Mouse (Mus musculus): ENCODE results near the gene Pfkfb4. TPM values are rescaled to one million over a fixed set of nuclear protein-coding genes. Genes with fewer than 3 reads are reported as not detected.

The Pfkfb4 gene
- total RNA-seq, 2 experiments from 2014 or later = 14.6 to 17.2 TPM

GRCm38 (mm10) chr9:108992620-108993361, 1.2 kb downstream of the Pfkfb4 start:
- no peak for DNase-seq (ENCODE audit: low spot score in 2 of 2)

GRCm38 (mm10) chr9:108996411-108996810, 4.8 kb downstream of the Pfkfb4 start:
- no peak for DNase-seq (ENCODE audit: low spot score in 2 of 2)

- no peak for DNase-seq (ENCODE audit: low spot score in 2 of 2)
Observed at GRCm38 (mm10) chr9:108998287-108999166, 6.9 kb downstream of the Pfkfb4 start.

GRCm38 (mm10) chr9:108999167-108999526, 7.6 kb downstream of the Pfkfb4 start:
- no peak for DNase-seq (ENCODE audit: low spot score in 2 of 2)

- peak; percentile 62 to 67 for DNase-seq (ENCODE audit: low spot score in 2 of 2)
Observed at GRCm38 (mm10) chr9:109000726-109001125, 9.1 kb downstream of the Pfkfb4 start.

- DNase-seq (ENCODE audit: low spot score in 2 of 2) = peak in 1 of 2 experiments; percentile 63
Observed at GRCm38 (mm10) chr9:109003201-109003600, 11.6 kb downstream of the Pfkfb4 start.

GRCm38 (mm10) chr9:109007025-109007780, 15.6 kb downstream of the Pfkfb4 start:
- no peak for DNase-seq (ENCODE audit: low spot score in 2 of 2)

GRCm38 (mm10) chr9:109008081-109008480, 16.5 kb downstream of the Pfkfb4 start:
- no peak for DNase-seq (ENCODE audit: low spot score in 2 of 2)

- DNase-seq (ENCODE audit: low spot score in 2 of 2) = peak; percentile 54 to 66
Observed at GRCm38 (mm10) chr9:109008994-109009635, 17.5 kb downstream of the Pfkfb4 start.

GRCm38 (mm10) chr9:109009636-109010315, 18.2 kb downstream of the Pfkfb4 start:
- peak; percentile 60 to 62 for DNase-seq (ENCODE audit: low spot score in 2 of 2)

- no peak for DNase-seq (ENCODE audit: low spot score in 2 of 2)
Observed at GRCm38 (mm10) chr9:109010316-109010690, 18.7 kb downstream of the Pfkfb4 start.

GRCm38 (mm10) chr9:109015397-109015796, 23.8 kb downstream of the Pfkfb4 start:
- no peak for DNase-seq (ENCODE audit: low spot score in 2 of 2)

- DNase-seq (ENCODE audit: low spot score in 2 of 2) = no peak
Observed at GRCm38 (mm10) chr9:109016973-109017604, 25.5 kb downstream of the Pfkfb4 start.

GRCm38 (mm10) chr9:109021428-109021827, 29.9 kb downstream of the Pfkfb4 start:
- DNase-seq (ENCODE audit: low spot score in 2 of 2) = peak in 1 of 2 experiments; percentile 1

- DNase-seq (ENCODE audit: low spot score in 2 of 2) = peak; percentile 56 to 73
Observed at GRCm38 (mm10) chr9:109022866-109023685, 31.5 kb downstream of the Pfkfb4 start.

- no peak for DNase-seq (ENCODE audit: low spot score in 2 of 2)
Observed at GRCm38 (mm10) chr9:109027521-109027920, 35.9 kb downstream of the Pfkfb4 start.

GRCm38 (mm10) chr9:109028421-109028820, 36.8 kb downstream of the Pfkfb4 start:
- no peak for DNase-seq (ENCODE audit: low spot score in 2 of 2)

- no peak for DNase-seq (ENCODE audit: low spot score in 2 of 2)
Observed at GRCm38 (mm10) chr9:109028919-109029318, 37.3 kb downstream of the Pfkfb4 start.

GRCm38 (mm10) chr9:109030312-109030711, 38.7 kb downstream of the Pfkfb4 start:
- DNase-seq (ENCODE audit: low spot score in 2 of 2) = no peak
